Mouse (Mus musculus) embryonic facial prominence, embryonic 12.5 days (tissue): Measurements from ENCODE around the gene Ppp1r13b. TPM values are rescaled to one million over a fixed set of nuclear protein-coding genes. Genes with fewer than 3 reads are reported as not detected.

Experiments used
- ATAC-seq: fragments of 200-750 bp; cut with Nextera tagmentation; 2 replicates; pipeline ENCODE4 v1.8.0; 2017; ENCODE audit not compliant: insufficient number of reproducible peaks, insufficient read depth, low FRiP score, low TSS enrichment
- H3K27ac ChIP-seq: fragments of 300-500 bp; sonication (generic); 2 replicates; pipeline ENCODE4 v1.5.1; 2016; ENCODE audit warnings: mild to moderate bottlenecking
- H3K27me3 ChIP-seq: fragments of 300-500 bp; sonication (generic); 2 replicates; pipeline ENCODE4 v1.6.1; 2016; ENCODE audit warnings: mild to moderate bottlenecking, moderate library complexity
- H3K36me3 ChIP-seq: fragments of 300-500 bp; sonication (generic); 2 replicates; pipeline ENCODE4 v1.6.1; 2016; ENCODE audit warnings: mild to moderate bottlenecking
- H3K4me1 ChIP-seq: fragments of 300-500 bp; sonication (generic); 2 replicates; pipeline ENCODE4 v1.6.1; 2016
- H3K4me2 ChIP-seq: fragments of 300-500 bp; sonication (generic); replicated peaks from 2 replicates; pipeline ENCODE4 v1.6.1; 2016; ENCODE audit warnings: mild to moderate bottlenecking, moderate library complexity
- H3K4me3 ChIP-seq: fragments of 300-500 bp; sonication (generic); 2 replicates; pipeline ENCODE4 v1.5.1; 2016; ENCODE audit warnings: mild to moderate bottlenecking
- H3K9ac ChIP-seq: fragments of 300-500 bp; sonication (generic); 2 replicates; pipeline ENCODE4 v1.6.1; 2016; ENCODE audit warnings: mild to moderate bottlenecking, moderate library complexity
- H3K9me3 ChIP-seq: fragments of 300-500 bp; sonication (generic); 2 replicates; pipeline ENCODE4 v1.6.1; 2016; ENCODE audit warnings: mild to moderate bottlenecking, moderate library complexity
- WGBS: fragments of 180-500 bp; shearing (Covaris S2); methylation state at CpG from one replicate; pipeline ENCODE4 v1.1.7; 2016; 5-methylcytosine and 5-hydroxymethylcytosine counted together
- polyA plus RNA-seq: library from polyadenylated mRNA; unstranded; fragments of >200 nt; fragmentation: Nextera tagmentation; extraction: Ambion mirVana; gene quantifications from 2 replicates; pipeline ENCODE4 v1.2.1, GENCODE M21; 2016

Gene Ppp1r13b
- polyA plus RNA-seq, 1 experiment from 2014 or later: 13.5 TPM

GRCm38 (mm10) chr12:111936706-111937550 is 29.0 kb upstream of the Ppp1r13b start:
- Histone ChIP-seq H3K9me3 (no peaks in the 10 kb centered on the region), H3K4me1 (peaks cover 48% of the 10 kb centered on the region), H3K4me3 (no peak overlapping the region), H3K4me2 (no peak overlapping the region; the same call in 1 of the 2 replicates), H3K36me3 (no peaks in the 10 kb centered on the region), H3K27ac (peak overlapping the region; percentile 92), H3K9ac (no peak overlapping the region), H3K27me3 (no peaks in the 10 kb centered on the region)
- 39% methylated on average over 24 of the region's 24 CpGs for WGBS
- ATAC-seq: no peak

GRCm38 (mm10) chr12:111933971-111934370 is 26.1 kb upstream of the Ppp1r13b start:
- Histone ChIP-seq H3K4me3 (no peak overlapping the region), H3K4me1 (peaks cover 48% of the 10 kb centered on the region), H3K27me3 (no peaks in the 10 kb centered on the region), H3K9ac (no peak overlapping the region), H3K36me3 (no peaks in the 10 kb centered on the region), H3K27ac (no peak overlapping the region), H3K4me2 (no peak overlapping the region), H3K9me3 (no peaks in the 10 kb centered on the region)
- no peak for ATAC-seq
- 72% methylated on average over 2 of the region's 2 CpGs for WGBS

GRCm38 (mm10) chr12:111933032-111933704 is 25.3 kb upstream of the Ppp1r13b start:
- no peak for ATAC-seq

GRCm38 (mm10) chr12:111932513-111932912 is 24.6 kb upstream of the Ppp1r13b start:
- H3K27ac ChIP-seq: no peak overlapping the region
- H3K9me3 ChIP-seq: no peaks in the 10 kb centered on the region
- ATAC-seq: no peak
- H3K9ac ChIP-seq: no peak overlapping the region
- WGBS: 59% methylated on average over 3 of the region's 3 CpGs
- no peaks in the 10 kb centered on the region for H3K36me3 ChIP-seq
- no peaks in the 10 kb centered on the region for H3K27me3 ChIP-seq
- H3K4me1 ChIP-seq: peaks cover 33% of the 10 kb centered on the region
- no peak overlapping the region for H3K4me2 ChIP-seq
- H3K4me3 ChIP-seq: no peak overlapping the region

More at GRCm38 (mm10) chr12:111933032-111933704, 25.3 kb upstream of the Ppp1r13b start:
- 0 out of 2 replicates have a peak overlapping the region, but pooled peaks have one; percentile 26 for H3K27ac ChIP-seq
- no peak overlapping the region for H3K9ac ChIP-seq
- H3K4me1 ChIP-seq: peaks cover 40% of the 10 kb centered on the region
- no peak overlapping the region for H3K4me3 ChIP-seq
- no peak overlapping the region for H3K4me2 ChIP-seq
- WGBS: 58% methylated on average over 11 of the region's 11 CpGs
- no peaks in the 10 kb centered on the region for H3K36me3 ChIP-seq
- no peaks in the 10 kb centered on the region for H3K27me3 ChIP-seq
- no peaks in the 10 kb centered on the region for H3K9me3 ChIP-seq

GRCm38 (mm10) chr12:111931411-111932025 is 23.6 kb upstream of the Ppp1r13b start:
- Histone ChIP-seq H3K27me3 (no peaks in the 10 kb centered on the region), H3K27ac (no peak overlapping the region)
- 87% methylated on average over 9 of the region's 9 CpGs for WGBS

GRCm38 (mm10) chr12:111928411-111928966 is 20.6 kb upstream of the Ppp1r13b start:
- Histone ChIP-seq H3K4me1 (peaks cover 20% of the 10 kb centered on the region; the same call in 1 of the 2 replicates), H3K36me3 (no peaks in the 10 kb centered on the region), H3K4me2 (no peak overlapping the region), H3K9me3 (no peaks in the 10 kb centered on the region), H3K27ac (0 out of 2 replicates have a peak overlapping the region, but pooled peaks have one; percentile 14), H3K4me3 (no peak overlapping the region), H3K9ac (no peak overlapping the region), H3K27me3 (no peaks in the 10 kb centered on the region)
- no peak for ATAC-seq
- 83% methylated on average over 18 of the region's 18 CpGs for WGBS

More at GRCm38 (mm10) chr12:111931411-111932025, 23.6 kb upstream of the Ppp1r13b start:
- Histone ChIP-seq H3K4me3 (no peak overlapping the region), H3K9ac (no peak overlapping the region), H3K9me3 (no peaks in the 10 kb centered on the region), H3K36me3 (no peaks in the 10 kb centered on the region), H3K4me2 (no peak overlapping the region), H3K4me1 (peaks cover 26% of the 10 kb centered on the region)
- ATAC-seq: no peak

GRCm38 (mm10) chr12:111927338-111927737 is 19.4 kb upstream of the Ppp1r13b start:
- 82% methylated on average over 1 of the region's 1 CpGs for WGBS

GRCm38 (mm10) chr12:111923117-111923516 is 15.2 kb upstream of the Ppp1r13b start:
- H3K4me1 ChIP-seq: peaks cover 2% of the 10 kb centered on the region; the same call in 1 of the 2 replicates
- no peaks in the 10 kb centered on the region for H3K9me3 ChIP-seq
- 86% methylated on average over 6 of the region's 6 CpGs for WGBS
- no peaks in the 10 kb centered on the region for H3K36me3 ChIP-seq
- H3K27ac ChIP-seq: no peak overlapping the region
- no peak overlapping the region for H3K4me3 ChIP-seq
- H3K9ac ChIP-seq: no peak overlapping the region
- no peak overlapping the region for H3K4me2 ChIP-seq
- H3K27me3 ChIP-seq: no peaks in the 10 kb centered on the region
- ATAC-seq: no peak

More at GRCm38 (mm10) chr12:111927338-111927737, 19.4 kb upstream of the Ppp1r13b start:
- Histone ChIP-seq H3K9me3 (no peaks in the 10 kb centered on the region), H3K36me3 (no peaks in the 10 kb centered on the region), H3K4me3 (no peak overlapping the region), H3K27me3 (no peaks in the 10 kb centered on the region), H3K4me1 (peaks cover 12% of the 10 kb centered on the region; the same call in 1 of the 2 replicates), H3K4me2 (no peak overlapping the region), H3K9ac (no peak overlapping the region), H3K27ac (no peak overlapping the region)
- no peak for ATAC-seq

- 54% methylated on average over 9 of the region's 9 CpGs for WGBS
- no peak overlapping the region for H3K27ac ChIP-seq
Measured at GRCm38 (mm10) chr12:111920046-111920445, 12.1 kb upstream of the Ppp1r13b start.

GRCm38 (mm10) chr12:111916514-111917217 is 8.8 kb upstream of the Ppp1r13b start:
- WGBS: 53% methylated on average over 12 of the region's 12 CpGs
- Histone ChIP-seq H3K27me3 (no peaks in the 10 kb centered on the region), H3K9me3 (no peaks in the 10 kb centered on the region), H3K4me2 (no peak overlapping the region), H3K4me3 (no peak overlapping the region), H3K36me3 (no peaks in the 10 kb centered on the region), H3K9ac (no peak overlapping the region; the same call in 1 of the 2 replicates), H3K4me1 (peaks cover 9% of the 10 kb centered on the region), H3K27ac (peak overlapping the region; percentile 41; the same call in 1 of the 2 replicates)
- ATAC-seq: no peak

More at GRCm38 (mm10) chr12:111920046-111920445, 12.1 kb upstream of the Ppp1r13b start:
- H3K4me3 ChIP-seq: no peak overlapping the region
- no peak for ATAC-seq
- H3K9ac ChIP-seq: no peak overlapping the region
- H3K36me3 ChIP-seq: no peaks in the 10 kb centered on the region
- H3K27me3 ChIP-seq: no peaks in the 10 kb centered on the region
- H3K9me3 ChIP-seq: no peaks in the 10 kb centered on the region
- no peak overlapping the region for H3K4me2 ChIP-seq
- H3K4me1 ChIP-seq: peaks cover 9% of the 10 kb centered on the region

GRCm38 (mm10) chr12:111915781-111916180 is 7.9 kb upstream of the Ppp1r13b start:
- Histone ChIP-seq H3K4me3 (no peak overlapping the region), H3K36me3 (no peaks in the 10 kb centered on the region), H3K9me3 (no peaks in the 10 kb centered on the region), H3K4me1 (peaks cover 9% of the 10 kb centered on the region), H3K4me2 (no peak overlapping the region), H3K9ac (no peak overlapping the region), H3K27me3 (no peaks in the 10 kb centered on the region), H3K27ac (no peak overlapping the region)
- ATAC-seq: no peak
- 88% methylated on average over 6 of the region's 6 CpGs for WGBS
